Mouse (Mus musculus) hindbrain, embryonic 13.5 days (tissue): Measurements from ENCODE around the gene Camk2d. TPM values are rescaled to one million over a fixed set of nuclear protein-coding genes. Genes with fewer than 3 reads are reported as not detected.

Experiments used
- ATAC-seq: fragments of 200-750 bp; cut with Nextera tagmentation; 2 replicates; pipeline ENCODE4 v1.8.0; 2017; ENCODE audit warnings: moderate TSS enrichment; ENCODE audit not compliant: low FRiP score
- H3K27ac ChIP-seq: fragments of 300-500 bp; sonication (generic); 2 replicates; pipeline ENCODE4 v1.5.1; 2015; ENCODE audit warnings: inconsistent platforms, mild to moderate bottlenecking, moderate library complexity
- H3K27me3 ChIP-seq: fragments of 300-500 bp; sonication (generic); 2 replicates; pipeline ENCODE4 v1.6.1; 2015; ENCODE audit warnings: mild to moderate bottlenecking, inconsistent platforms
- H3K36me3 ChIP-seq: fragments of 300-500 bp; sonication (generic); 2 replicates; pipeline ENCODE4 v1.6.1; 2015; ENCODE audit warnings: mild to moderate bottlenecking, inconsistent platforms
- H3K4me1 ChIP-seq: fragments of 300-500 bp; sonication (generic); replicated peaks from 2 replicates; pipeline ENCODE4 v1.6.1; 2015; ENCODE audit warnings: inconsistent platforms
- H3K4me2 ChIP-seq: fragments of 300-500 bp; sonication (generic); 2 replicates; pipeline ENCODE4 v1.6.1; 2015; ENCODE audit warnings: inconsistent platforms, mild to moderate bottlenecking, moderate library complexity
- H3K4me3 ChIP-seq: fragments of 300-500 bp; sonication (generic); 2 replicates; pipeline ENCODE4 v1.5.1; 2015; ENCODE audit warnings: mild to moderate bottlenecking, inconsistent platforms
- H3K9ac ChIP-seq: fragments of 300-500 bp; sonication (generic); 2 replicates; pipeline ENCODE4 v1.6.1; 2015; ENCODE audit warnings: mild to moderate bottlenecking, inconsistent platforms
- H3K9me3 ChIP-seq: fragments of 300-500 bp; sonication (generic); 2 replicates; pipeline ENCODE4 v1.6.1; 2016; ENCODE audit warnings: inconsistent platforms
- WGBS: fragments of 180-500 bp; shearing (Covaris S2); methylation state at CpG from one replicate; pipeline ENCODE4 v1.1.7; 2015; 5-methylcytosine and 5-hydroxymethylcytosine counted together
- polyA plus RNA-seq: library from polyadenylated mRNA; unstranded; fragments of >200 nt; fragmentation: Nextera tagmentation; extraction: Ambion mirVana; gene quantifications from 2 replicates; pipeline ENCODE4 v1.2.1, GENCODE M21; 2015

Camk2d gene
- polyA plus RNA-seq, 1 experiment from 2014 or later: 43.1 TPM

DNA sequence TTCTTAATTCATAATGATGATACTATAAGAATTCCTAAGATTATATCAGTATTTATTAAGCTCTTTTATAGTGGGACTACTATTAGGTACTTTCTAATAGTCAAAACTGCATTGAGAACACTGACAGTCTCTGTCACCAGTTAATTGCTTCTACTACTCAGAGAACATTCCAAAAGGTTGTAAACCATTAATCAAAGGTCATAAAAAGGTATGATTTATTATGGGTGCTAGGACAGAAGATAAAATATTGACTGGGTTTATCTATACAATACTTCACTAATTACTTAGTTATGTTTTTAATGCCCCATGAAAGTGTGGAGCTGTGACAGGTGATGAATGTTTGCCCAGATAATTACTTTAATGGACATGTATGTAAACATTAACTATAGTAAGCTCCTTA is 264.3 kb downstream of the Camk2d start:
- no peak overlapping the region for H3K4me2 ChIP-seq
- H3K4me1 ChIP-seq: no peaks in the 10 kb centered on the region
- H3K4me3 ChIP-seq: no peak overlapping the region
- H3K27ac ChIP-seq: no peak overlapping the region
- no peaks in the 10 kb centered on the region for H3K9me3 ChIP-seq
- ATAC-seq: no peak
- no peaks in the 10 kb centered on the region for H3K36me3 ChIP-seq
- no peaks in the 10 kb centered on the region for H3K27me3 ChIP-seq
- H3K9ac ChIP-seq: no peak overlapping the region

DNA sequence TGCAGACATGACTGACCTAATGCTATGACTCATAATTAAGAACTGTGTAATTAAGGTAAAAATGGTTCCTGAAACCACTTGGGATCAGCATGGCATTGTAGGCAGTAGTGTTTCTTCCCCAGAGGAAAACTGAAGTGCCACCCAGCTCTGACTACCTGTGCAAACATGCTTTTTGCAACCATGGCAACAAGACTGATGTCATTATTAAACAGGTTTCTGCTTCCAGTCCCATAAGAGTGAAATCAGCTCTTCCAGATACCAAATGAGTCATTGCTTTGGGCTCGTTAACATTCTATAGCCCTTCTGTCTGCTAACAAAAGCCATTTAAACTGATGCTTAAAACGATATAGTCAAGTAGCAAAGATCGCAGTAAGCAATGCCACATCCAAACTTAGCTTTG is 273.5 kb downstream of the Camk2d start:
- H3K27ac ChIP-seq: no peak overlapping the region
- no peak overlapping the region for H3K4me2 ChIP-seq
- H3K9ac ChIP-seq: no peak overlapping the region
- H3K4me3 ChIP-seq: no peak overlapping the region
- no peaks in the 10 kb centered on the region for H3K9me3 ChIP-seq
- H3K36me3 ChIP-seq: no peaks in the 10 kb centered on the region
- WGBS: 68% methylated on average over 3 of the region's 3 CpGs
- ATAC-seq: no peak
- H3K4me1 ChIP-seq: no peaks in the 10 kb centered on the region
- H3K27me3 ChIP-seq: no peaks in the 10 kb centered on the region

DNA sequence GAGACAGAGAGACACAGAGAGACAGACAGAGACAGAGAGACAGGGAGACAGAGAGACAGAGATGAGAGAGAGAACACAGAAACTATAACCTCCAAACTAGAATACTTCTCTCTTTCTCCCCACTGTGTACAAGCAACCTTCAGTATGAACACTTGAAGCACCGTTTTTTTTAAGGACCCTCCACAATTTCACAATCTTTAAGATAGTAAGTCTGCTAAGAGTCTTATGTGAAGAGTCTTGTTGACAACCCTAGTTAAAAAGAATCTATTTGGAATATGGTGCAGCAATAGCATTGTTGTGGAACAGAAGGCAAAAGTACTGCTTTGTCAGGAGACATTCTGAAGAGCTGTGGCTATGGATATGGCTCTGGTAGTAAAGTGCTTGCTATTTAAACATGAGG is 274.6 kb downstream of the Camk2d start:
- Histone ChIP-seq H3K36me3 (no peaks in the 10 kb centered on the region), H3K27ac (no peak overlapping the region), H3K9me3 (no peaks in the 10 kb centered on the region), H3K4me2 (no peak overlapping the region), H3K4me1 (no peaks in the 10 kb centered on the region), H3K9ac (no peak overlapping the region), H3K4me3 (no peak overlapping the region), H3K27me3 (no peaks in the 10 kb centered on the region)
- no peak for ATAC-seq
- 95% methylated on average over 1 of the region's 1 CpGs for WGBS

DNA sequence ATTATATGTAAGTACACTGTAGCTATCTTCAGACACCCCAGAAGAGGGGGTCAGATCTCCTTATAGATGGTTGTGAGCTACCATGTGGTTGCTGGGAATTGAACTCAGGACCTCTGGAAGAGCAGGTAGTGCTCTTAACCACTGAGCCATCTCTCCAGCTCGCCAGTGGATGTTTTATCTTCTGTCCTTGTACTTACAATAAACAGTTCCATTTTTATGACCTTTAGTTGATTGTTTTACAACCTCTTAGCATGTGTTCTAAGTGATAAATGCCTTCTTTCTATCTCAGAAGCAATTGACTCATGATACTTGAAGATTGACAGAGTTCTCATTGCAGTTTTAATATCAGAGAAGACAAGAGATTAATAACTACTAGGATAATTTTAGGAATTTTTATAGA is 282.1 kb downstream of the Camk2d start:
- no peaks in the 10 kb centered on the region for H3K4me1 ChIP-seq

GRCm38 (mm10) chr3:126886090-126886489 is 290.0 kb downstream of the Camk2d start:
- no peak overlapping the region for H3K4me2 ChIP-seq
- H3K4me1 ChIP-seq: no peaks in the 10 kb centered on the region; the same call in 1 of the 2 replicates
- no peaks in the 10 kb centered on the region for H3K36me3 ChIP-seq
- H3K9ac ChIP-seq: no peak overlapping the region
- no peak overlapping the region for H3K27ac ChIP-seq
- no peak overlapping the region for H3K4me3 ChIP-seq
- H3K27me3 ChIP-seq: no peaks in the 10 kb centered on the region
- ATAC-seq: no peak
- no peaks in the 10 kb centered on the region for H3K9me3 ChIP-seq
- WGBS: 69% methylated on average over 4 of the region's 4 CpGs

More for the DNA sequence above, 282.1 kb downstream of the Camk2d start:
- no peak overlapping the region for H3K4me3 ChIP-seq
- no peak overlapping the region for H3K9ac ChIP-seq
- no peaks in the 10 kb centered on the region for H3K9me3 ChIP-seq
- ATAC-seq: no peak
- no peak overlapping the region for H3K27ac ChIP-seq
- H3K27me3 ChIP-seq: no peaks in the 10 kb centered on the region
- no peak overlapping the region for H3K4me2 ChIP-seq
- 59% methylated on average over 1 of the region's 1 CpGs for WGBS
- no peaks in the 10 kb centered on the region for H3K36me3 ChIP-seq

GRCm38 (mm10) chr3:126886644-126887043 is 290.5 kb downstream of the Camk2d start:
- WGBS: 65% methylated on average over 4 of the region's 4 CpGs
- ATAC-seq: no peak
- Histone ChIP-seq H3K27me3 (no peaks in the 10 kb centered on the region), H3K4me3 (no peak overlapping the region), H3K36me3 (no peaks in the 10 kb centered on the region), H3K9me3 (no peaks in the 10 kb centered on the region), H3K4me2 (no peak overlapping the region), H3K4me1 (no peaks in the 10 kb centered on the region; the same call in 1 of the 2 replicates), H3K27ac (no peak overlapping the region), H3K9ac (no peak overlapping the region)

Other genes with a start within 250 kb of the Camk2d start
- gene Arsj, start 232.6 kb upstream of the Camk2d start, polyA plus RNA-seq: 0.22 and 0.45 TPM in 2 replicates